Mouse (Mus musculus): ENCODE data around the gene Dph5.

DNA sequence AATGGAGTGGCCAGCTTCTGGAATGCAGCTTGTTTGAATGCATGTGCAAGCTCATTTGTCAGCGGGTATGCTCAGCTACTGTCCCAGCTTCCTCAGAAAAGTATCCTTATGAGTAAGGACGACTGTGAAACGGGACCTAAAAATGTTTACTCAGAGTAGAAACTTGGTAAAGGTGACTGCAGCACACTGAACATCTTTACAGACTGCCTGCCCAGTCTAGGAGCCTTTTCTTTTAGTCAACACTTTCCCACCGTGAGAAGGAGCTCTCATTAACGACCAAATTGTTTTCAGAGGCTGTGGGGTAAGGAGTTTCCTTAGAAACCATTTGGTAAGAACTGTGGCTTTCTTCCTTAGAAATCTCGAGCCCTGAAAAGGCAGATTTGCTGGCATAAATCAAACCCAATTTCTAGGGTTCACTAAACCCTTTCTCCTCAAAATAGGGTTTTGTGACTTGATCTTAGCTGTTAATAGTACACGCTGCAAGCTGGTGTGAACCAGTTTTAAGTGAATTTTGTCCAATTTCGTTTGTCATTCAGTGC, 31.1 kb upstream of the Dph5 start:
- TF ChIP-seq USF1 (IDR thresholded peaks at IDR 0.05; ENCODE audit: low read depth) (no peak), MYOG (IDR thresholded peaks at IDR 0.05; ENCODE audit: control insufficient read depth, extremely low read depth, insufficient read length) (no peak), CTCF (IDR thresholded peaks at IDR 0.05; ENCODE audit: control insufficient read depth, insufficient read depth, insufficient read length) (no peak), MAX (IDR thresholded peaks at IDR 0.05) (no peak), CEBPB (IDR thresholded peaks at IDR 0.05; ENCODE audit: low read depth) (no peak), FOSL1 (IDR thresholded peaks at IDR 0.05; ENCODE audit: insufficient read depth, low read length, poor library complexity, severe bottlenecking) (no peak), MYOD1 (IDR thresholded peaks at IDR 0.05; ENCODE audit: control insufficient read depth, insufficient read length, low read depth) (no peak)

Data from C2C12 (cell line).